ENCODE assay signal across 24 mouse cellular contexts in the genomic region with DNA sequence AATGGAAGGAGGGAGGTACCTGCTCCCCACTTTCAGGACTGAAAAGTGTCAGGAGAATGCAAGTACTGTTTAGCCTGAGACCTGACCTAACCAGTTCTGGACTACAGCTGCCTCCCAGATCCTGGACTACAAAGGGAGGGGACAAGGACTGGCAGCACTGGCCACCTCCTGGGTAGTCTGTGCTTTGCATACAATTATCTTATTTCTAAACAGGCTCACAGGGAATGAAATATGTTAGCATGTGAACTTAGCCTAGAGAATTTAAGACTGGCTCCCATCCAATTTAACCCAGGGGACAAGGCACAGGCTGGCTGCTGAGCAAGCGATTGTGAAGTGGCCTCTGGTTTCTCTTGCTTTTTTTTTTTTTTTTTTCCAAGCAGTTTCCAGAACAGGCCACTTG. TPM values are rescaled to one million over a fixed set of nuclear protein-coding genes. Genes with fewer than 3 reads are reported as not detected.
DNase-seq lines count a peak whose midpoint lies in the region; ATAC-seq and TF ChIP-seq lines count a peak whose summit lies in the region.
"Had no signal": no experiment of that assay in that cellular context is flagged by ENCODE, and none has a peak within 500 bp of the region (broad histone marks: within the 10 kb centered on the region; RNA-seq: fewer than 3 reads in every experiment).

No protein-coding gene starts in this region.

- H3K36me3 ChIP-seq in heart, postnatal 0 days (replicated peaks; ENCODE audit: control insufficient read depth, insufficient read depth, low read length) = peaks cover 15% of the 10 kb centered on the region
- H3K36me3 ChIP-seq in lung, embryonic 14.5 days (ENCODE audit: insufficient read depth) = peaks cover 50% of the 10 kb centered on the region
- peaks cover 14% of the 10 kb centered on the region for H3K36me3 ChIP-seq in forebrain, embryonic 12.5 days (replicated peaks)
- H3K36me3 ChIP-seq: heart, embryonic 15.5 days had no signal

- H3K9ac ChIP-seq in heart, postnatal 0 days (replicated peaks; ENCODE audit: low read depth, low read length) = no peak overlapping the region
- H3K9ac ChIP-seq in lung, embryonic 14.5 days = no peak overlapping the region
- no peak overlapping the region for H3K9ac ChIP-seq in forebrain, embryonic 12.5 days
- H3K9ac ChIP-seq: heart, embryonic 15.5 days; hindbrain, embryonic 15.5 days had no signal

- intact Hi-C loops in heart, postnatal 25 days (cut with DNase I) = no loop called here

- peak; percentile 28; the same call in 1 of the 2 replicates for ATAC-seq in heart, postnatal 0 days (ENCODE audit: insufficient read depth, low read depth)
- 0 out of 2 replicates have a peak, but pooled peaks have one; percentile 52 for ATAC-seq in lung, embryonic 14.5 days (ENCODE audit: insufficient read depth)
- no peak for ATAC-seq in forebrain, embryonic 12.5 days (ENCODE audit: low FRiP score)
- ATAC-seq: activated CD4-positive, CD25-positive, alpha-beta regulatory T cell, adult 4 months; forebrain, embryonic 14.5 days; Patski had no signal

- no peaks in the 10 kb centered on the region for H3K4me1 ChIP-seq in heart, postnatal 0 days (ENCODE audit: control insufficient read depth, insufficient read depth)
- no peaks in the 10 kb centered on the region for H3K4me1 ChIP-seq in lung, embryonic 14.5 days (ENCODE audit: insufficient read depth)
- no peaks in the 10 kb centered on the region for H3K4me1 ChIP-seq in forebrain, embryonic 12.5 days
- H3K4me1 ChIP-seq: embryonic facial prominence, embryonic 10.5 days; hindbrain, embryonic 15.5 days had no signal

- H3K27ac ChIP-seq in heart, postnatal 0 days (ENCODE audit: low read depth) = no peak overlapping the region
- H3K27ac ChIP-seq in lung, embryonic 14.5 days (ENCODE audit: low read depth) = peak overlapping the region; percentile 33; the same call in 1 of the 2 replicates
- H3K27ac ChIP-seq in forebrain, embryonic 12.5 days = no peak overlapping the region
- H3K27ac ChIP-seq: embryonic facial prominence, embryonic 10.5 days; heart, embryonic 10.5 days; heart, embryonic 15.5 days; hindbrain, embryonic 15.5 days had no signal

- WGBS in heart, postnatal 0 days = 57% methylated on average over 1 of the region's 1 CpGs
- WGBS in lung, embryonic 14.5 days = 33% methylated on average over 1 of the region's 1 CpGs
- 88% methylated on average over 1 of the region's 1 CpGs for WGBS in forebrain, embryonic 12.5 days

- TF ChIP-seq EP300 in heart, postnatal 0 days (IDR thresholded peaks at IDR 0.05; ENCODE audit: low read depth) = no peak

- no peaks in the 10 kb centered on the region for H3K27me3 ChIP-seq in heart, postnatal 0 days (ENCODE audit: control insufficient read depth, insufficient read depth, low read length)
- H3K27me3 ChIP-seq in lung, embryonic 14.5 days (ENCODE audit: insufficient read depth, low read length) = no peaks in the 10 kb centered on the region
- H3K27me3 ChIP-seq in forebrain, embryonic 12.5 days = no peaks in the 10 kb centered on the region
- H3K27me3 ChIP-seq: heart, embryonic 15.5 days; hindbrain, embryonic 15.5 days; Patski had no signal

- no peak for TF ChIP-seq CTCF in heart, postnatal 0 days (IDR thresholded peaks at IDR 0.05; ENCODE audit: low read depth)
- TF ChIP-seq CTCF in lung, embryonic 14.5 days (IDR thresholded peaks at IDR 0.05; ENCODE audit: low read depth) = no peak

- H3K4me3 ChIP-seq in heart, postnatal 0 days (ENCODE audit: low read depth, low read length) = no peak overlapping the region
- H3K4me3 ChIP-seq in lung, embryonic 14.5 days (ENCODE audit: low read depth, low read length) = no peak overlapping the region
- H3K4me3 ChIP-seq in forebrain, embryonic 12.5 days (replicated peaks) = no peak overlapping the region
- H3K4me3 ChIP-seq: embryonic facial prominence, embryonic 10.5 days; heart, embryonic 10.5 days; heart, embryonic 15.5 days; hindbrain, embryonic 15.5 days had no signal

- no peak overlapping the region for H3K4me2 ChIP-seq in heart, postnatal 0 days (ENCODE audit: low read depth, low read length)
- no peak overlapping the region for H3K4me2 ChIP-seq in lung, embryonic 14.5 days
- no peak overlapping the region for H3K4me2 ChIP-seq in forebrain, embryonic 12.5 days
- H3K4me2 ChIP-seq: heart, embryonic 15.5 days; hindbrain, embryonic 15.5 days had no signal

- H3K9me3 ChIP-seq in heart, postnatal 0 days (replicated peaks; ENCODE audit: control insufficient read depth, low read length) = no peaks in the 10 kb centered on the region
- no peaks in the 10 kb centered on the region for H3K9me3 ChIP-seq in lung, embryonic 14.5 days (ENCODE audit: low read depth, low read length)
- H3K9me3 ChIP-seq in forebrain, embryonic 12.5 days = no peaks in the 10 kb centered on the region
- H3K9me3 ChIP-seq: embryonic facial prominence, embryonic 10.5 days; heart, embryonic 10.5 days; heart, embryonic 15.5 days; hindbrain, embryonic 15.5 days had no signal

- DNase-seq in heart, postnatal 0 days (ENCODE audit: low spot score) = no peak
- no peak for DNase-seq in heart, postnatal 25 days (ENCODE audit: low spot score)
- DNase-seq in lung, embryonic 14.5 days = peak; percentile 59
- DNase-seq in lung, postnatal 14 days = no peak
- DNase-seq in lung, postnatal 36 days = peak; percentile 19
- DNase-seq in lung, postnatal 4 days = no peak
- DNase-seq: adrenal gland, adult 2 months; adrenal gland, postnatal 25 days; cerebellum, adult 2 months; cerebellum, postnatal 10 days; gastrocnemius, postnatal 36 days; heart, postnatal 36 days had no signal

RNA-seq across cellular contexts. Expression of a gene that starts 22.8 kb away (rescaled TPM):
- total RNA-seq in heart, postnatal 0 days (2014; rRNA removed; ENCODE audit: low replicate concordance) = 101 and 114 TPM in 2 replicates
- polyA plus RNA-seq in heart, postnatal 0 days (2015; fragmentation: Nextera tagmentation; extraction: Ambion mirVana) = 126 and 127 TPM in 2 replicates
- 100 to 1,000 TPM; 247 TPM for total RNA-seq in heart, postnatal 25 days (2021)
- polyA plus RNA-seq in lung, embryonic 14.5 days (2014; fragmentation: Nextera tagmentation; extraction: Ambion mirVana) = 123 and 125 TPM in 2 replicates
- 108 and 110 TPM in 2 replicates for polyA plus RNA-seq in forebrain, embryonic 12.5 days (2016; fragmentation: Nextera tagmentation; extraction: Ambion mirVana)

RNA-seq across cellular contexts. Expression of a gene that starts 25.1 kb away (rescaled TPM):
- total RNA-seq in heart, postnatal 0 days (2014; rRNA removed; ENCODE audit: low replicate concordance) = 61.7 and 65.2 TPM in 2 replicates
- polyA plus RNA-seq in heart, postnatal 0 days (2015; fragmentation: Nextera tagmentation; extraction: Ambion mirVana) = 30.6 and 31.0 TPM in 2 replicates
- 10 to 100 TPM; 70.2 to 77.1 TPM for total RNA-seq in heart, postnatal 25 days (2021)
- polyA plus RNA-seq in lung, embryonic 14.5 days (2014; fragmentation: Nextera tagmentation; extraction: Ambion mirVana) = 55.1 and 57.5 TPM in 2 replicates
- polyA plus RNA-seq in forebrain, embryonic 12.5 days (2016; fragmentation: Nextera tagmentation; extraction: Ambion mirVana) = 56.7 and 60.6 TPM in 2 replicates

RNA-seq across cellular contexts. Expression of a gene that starts 25.5 kb away (rescaled TPM):
- total RNA-seq in heart, postnatal 0 days (2014; rRNA removed; ENCODE audit: low replicate concordance) = 1.5 and 4.1 TPM in 2 replicates
- 0.44 and 0.48 TPM in 2 replicates for polyA plus RNA-seq in heart, postnatal 0 days (2015; fragmentation: Nextera tagmentation; extraction: Ambion mirVana)
- total RNA-seq in heart, postnatal 25 days (2021) = 1 to 10 TPM; 1.8 to 2.4 TPM
- 1.6 and 1.7 TPM in 2 replicates for polyA plus RNA-seq in lung, embryonic 14.5 days (2014; fragmentation: Nextera tagmentation; extraction: Ambion mirVana)
- polyA plus RNA-seq in forebrain, embryonic 12.5 days (2016; fragmentation: Nextera tagmentation; extraction: Ambion mirVana) = 3.3 and 3.7 TPM in 2 replicates

RNA-seq across cellular contexts. Expression of a gene that starts 25.5 kb away (rescaled TPM):
- total RNA-seq in heart, postnatal 0 days (2014; rRNA removed; ENCODE audit: low replicate concordance) = 0.11 and 0.15 TPM in 2 replicates
- not detected in 2 replicates for polyA plus RNA-seq in heart, postnatal 0 days (2015; fragmentation: Nextera tagmentation; extraction: Ambion mirVana)
- total RNA-seq in heart, postnatal 25 days (2021) = not detected
- not detected in 2 replicates for polyA plus RNA-seq in lung, embryonic 14.5 days (2014; fragmentation: Nextera tagmentation; extraction: Ambion mirVana)
- polyA plus RNA-seq in forebrain, embryonic 12.5 days (2016; fragmentation: Nextera tagmentation; extraction: Ambion mirVana) = not detected in 2 replicates
- total RNA-seq: adrenal gland, adult 2 months; adrenal gland, postnatal 25 days; gastrocnemius, postnatal 36 days; heart, postnatal 36 days; MEL had no signal
- polyA plus RNA-seq: activated CD4-positive, CD25-positive, alpha-beta regulatory T cell, adult 4 months; adrenal gland, adult 2 months; C2C12; embryonic facial prominence, embryonic 10.5 days; embryonic facial prominence, embryonic 14.5 days; forebrain, embryonic 14.5 days; heart, embryonic 10.5 days; heart, embryonic 15.5 days; hindbrain, embryonic 11.5 days; hindbrain, embryonic 15.5 days had no signal

RNA-seq across cellular contexts. Expression of a gene that starts 48.0 kb away (rescaled TPM):
- total RNA-seq in heart, postnatal 0 days (2014; rRNA removed; ENCODE audit: low replicate concordance) = 12.3 and 17.3 TPM in 2 replicates
- polyA plus RNA-seq in heart, postnatal 0 days (2015; fragmentation: Nextera tagmentation; extraction: Ambion mirVana) = 6.9 and 8.8 TPM in 2 replicates
- 10 to 100 TPM; 54.1 to 60.7 TPM for total RNA-seq in heart, postnatal 25 days (2021)
- 1.7 and 1.8 TPM in 2 replicates for polyA plus RNA-seq in lung, embryonic 14.5 days (2014; fragmentation: Nextera tagmentation; extraction: Ambion mirVana)
- 1.3 and 2.0 TPM in 2 replicates for polyA plus RNA-seq in forebrain, embryonic 12.5 days (2016; fragmentation: Nextera tagmentation; extraction: Ambion mirVana)

Comparison
In these comparisons a context has a peak if more than half of its experiments do, and no peak if none do; other contexts are left out.
1. DNase-seq: peak in lung, embryonic 14.5 days (single experiment) and lung, postnatal 36 days (single experiment); none in heart, postnatal 0 days (single experiment), heart, postnatal 25 days (single experiment), lung, postnatal 14 days (single experiment) and lung, postnatal 4 days (0 of 2).